Mouse (Mus musculus): ENCODE data around the gene Ptpn12. TPM values are rescaled to one million over a fixed set of nuclear protein-coding genes. Genes with fewer than 3 reads are reported as not detected.
"Not testable (repeated sequence)": the region's sequence is repeated elsewhere in the genome, so short reads cannot be mapped to it uniquely, and the experiment has no call there.

The Ptpn12 gene
- polyA plus RNA-seq, 1 experiment from 2014 or later, result 35.5 TPM

DNA sequence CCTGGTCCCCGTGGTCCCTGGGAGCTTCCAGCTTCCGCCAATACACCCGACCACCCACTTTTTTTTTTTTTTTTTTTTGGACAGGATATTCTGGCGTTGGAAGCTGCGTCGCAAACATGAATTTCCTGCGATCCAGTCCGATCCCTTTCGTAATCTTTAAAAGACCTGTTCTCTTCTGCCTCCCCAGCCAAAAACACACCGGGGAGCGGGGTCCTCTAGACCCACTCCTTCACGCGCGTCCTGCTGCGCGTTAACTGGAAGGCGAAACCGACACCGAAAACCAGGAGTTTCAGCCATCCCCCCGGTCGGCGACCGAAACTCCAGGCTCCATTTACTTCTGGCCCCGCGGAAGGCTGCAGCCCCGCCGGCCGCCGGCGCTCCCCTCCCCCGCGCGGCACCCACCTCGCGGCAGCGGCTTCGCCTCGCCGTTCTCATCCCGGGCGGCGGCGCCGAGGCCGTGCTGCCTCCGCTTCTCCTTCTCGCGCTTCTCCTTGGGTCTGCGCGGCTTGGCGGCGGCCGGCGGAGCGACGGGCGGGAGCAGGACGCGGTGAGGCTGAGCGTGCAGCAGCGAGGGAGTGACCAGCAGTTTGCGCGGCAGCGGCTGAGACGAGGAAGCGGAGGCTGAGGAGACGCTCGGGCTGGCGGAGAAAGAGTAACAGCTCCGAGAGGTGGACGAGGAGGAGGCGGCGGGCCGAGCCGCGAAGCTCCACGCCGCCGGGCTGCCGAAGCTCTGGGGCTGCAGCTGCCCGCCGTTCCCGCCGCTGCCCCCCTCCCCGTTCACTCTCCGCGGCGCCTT, 104.7 kb downstream of the Ptpn12 start:
- DNase-seq (ENCODE audit: low spot score) (peak; percentile 60), ATAC-seq (peak; percentile 78)
- Histone ChIP-seq H3K4me2 (ENCODE audit: low read length) (peak overlapping the region; percentile 71), H3K4me3 (ENCODE audit: low read depth, low read length) (peak overlapping the region; percentile 96), H3K9me3 (replicated peaks; ENCODE audit: control insufficient read depth, low read length) (no peaks in the 10 kb centered on the region), H3K27ac (ENCODE audit: low read depth, low read length) (peak overlapping the region; percentile 99), H3K4me1 (ENCODE audit: control insufficient read depth, insufficient read depth, low read length) (peaks cover 14% of the 10 kb centered on the region), H3K36me3 (ENCODE audit: control insufficient read depth, insufficient read depth, low read length) (no peaks in the 10 kb centered on the region), H3K9ac (ENCODE audit: low read length) (peak overlapping the region; percentile 94), H3K27me3 (replicated peaks; ENCODE audit: control insufficient read depth, insufficient read depth, low read length) (no peaks in the 10 kb centered on the region)
- WGBS, result under 1% methylated on average over 71 of the region's 88 CpGs

DNA sequence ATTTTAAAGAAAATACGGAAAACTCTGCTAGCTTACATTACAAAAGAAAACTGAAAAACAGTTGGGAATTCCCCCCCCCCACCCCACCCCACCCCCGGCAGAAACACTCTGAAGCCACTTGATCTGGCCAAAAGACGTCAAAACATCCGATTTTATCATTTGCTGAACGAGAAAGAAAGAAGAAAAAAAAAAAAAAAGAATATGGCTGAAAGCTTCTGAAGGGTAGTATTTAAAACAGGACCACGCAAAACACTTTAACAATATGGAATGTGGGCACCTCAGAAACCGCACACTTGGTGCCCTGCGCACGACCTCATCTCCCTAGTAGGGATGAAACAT, 105.2 kb downstream of the Ptpn12 start:
- no peaks in the 10 kb centered on the region for H3K9me3 ChIP-seq (replicated peaks; ENCODE audit: control insufficient read depth, low read length)
- no peaks in the 10 kb centered on the region for H3K27me3 ChIP-seq (replicated peaks; ENCODE audit: control insufficient read depth, insufficient read depth, low read length)
- under 1% methylated on average over 9 of the region's 9 CpGs for WGBS
- H3K4me3 ChIP-seq (ENCODE audit: low read depth, low read length), result peak overlapping the region; percentile 96
- DNase-seq (ENCODE audit: low spot score), result no peak
- peaks cover 14% of the 10 kb centered on the region for H3K4me1 ChIP-seq (ENCODE audit: control insufficient read depth, insufficient read depth, low read length)
- ATAC-seq, result no peak
- H3K4me2 ChIP-seq (ENCODE audit: low read length), result peak overlapping the region; percentile 71
- peak overlapping the region; percentile 99; the same call in 1 of the 2 replicates for H3K27ac ChIP-seq (ENCODE audit: low read depth, low read length)
- peak overlapping the region; percentile 94 for H3K9ac ChIP-seq (ENCODE audit: low read length)
- H3K36me3 ChIP-seq (ENCODE audit: control insufficient read depth, insufficient read depth, low read length), result no peaks in the 10 kb centered on the region

DNA sequence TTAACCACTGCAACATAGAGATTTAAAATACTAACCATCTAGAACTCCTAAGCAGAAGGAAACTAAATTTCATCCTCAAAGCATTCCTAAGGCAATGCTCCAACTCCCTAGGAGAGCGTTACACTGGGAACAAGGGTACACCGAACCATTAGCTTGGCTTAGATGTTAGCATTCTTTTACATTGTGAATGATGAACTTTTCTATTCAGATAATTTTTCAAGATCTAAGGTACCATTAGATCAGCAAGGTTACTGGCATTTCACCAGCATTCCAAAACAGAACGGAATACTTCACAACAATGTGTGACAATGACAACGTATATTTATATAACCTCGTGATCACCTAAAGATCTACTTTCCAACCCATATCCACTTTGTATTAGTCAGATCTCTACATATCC, 105.6 kb downstream of the Ptpn12 start:
- H3K4me2 ChIP-seq (ENCODE audit: low read length), result peak overlapping the region; percentile 71

DNA sequence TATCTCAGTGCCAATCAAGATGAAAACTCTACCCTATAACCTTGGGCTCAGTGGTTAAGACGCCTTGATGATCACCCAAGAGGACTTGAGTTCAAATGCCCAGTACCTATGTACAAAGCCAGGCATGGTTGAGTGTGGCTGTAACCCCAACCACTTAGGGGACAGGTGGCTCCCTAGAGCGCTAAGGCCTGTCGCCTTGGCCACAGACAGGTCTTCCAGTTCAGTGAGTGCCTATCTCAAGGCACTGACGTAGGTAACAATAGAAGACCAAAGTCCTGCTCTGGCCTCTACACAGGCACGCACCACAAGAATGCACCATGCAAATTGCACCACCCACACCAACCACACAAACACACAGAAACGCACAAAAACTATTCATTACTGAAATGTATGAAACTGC, 108.8 kb downstream of the Ptpn12 start:
- H3K9ac ChIP-seq (ENCODE audit: low read length), result no peak overlapping the region
- no peaks in the 10 kb centered on the region for H3K27me3 ChIP-seq (replicated peaks; ENCODE audit: control insufficient read depth, insufficient read depth, low read length)
- ATAC-seq, result no peak
- H3K27ac ChIP-seq (ENCODE audit: low read depth, low read length), result no peak overlapping the region
- DNase-seq (ENCODE audit: low spot score), result no peak
- no peak overlapping the region for H3K4me3 ChIP-seq (ENCODE audit: low read depth, low read length)
- no peak overlapping the region for H3K4me2 ChIP-seq (ENCODE audit: low read length)
- no peaks in the 10 kb centered on the region for H3K36me3 ChIP-seq (ENCODE audit: control insufficient read depth, insufficient read depth, low read length)
- peaks cover 10% of the 10 kb centered on the region for H3K4me1 ChIP-seq (ENCODE audit: control insufficient read depth, insufficient read depth, low read length)
- H3K9me3 ChIP-seq (replicated peaks; ENCODE audit: control insufficient read depth, low read length), result no peaks in the 10 kb centered on the region
- 85% methylated on average over 6 of the region's 6 CpGs for WGBS

More for the DNA sequence above, 105.6 kb downstream of the Ptpn12 start:
- H3K9me3 ChIP-seq (replicated peaks; ENCODE audit: control insufficient read depth, low read length), result no peaks in the 10 kb centered on the region
- no peak for ATAC-seq
- H3K4me1 ChIP-seq (ENCODE audit: control insufficient read depth, insufficient read depth, low read length), result peaks cover 14% of the 10 kb centered on the region
- WGBS, result 6% methylated on average over 5 of the region's 5 CpGs
- H3K27ac ChIP-seq (ENCODE audit: low read depth, low read length), result no peak overlapping the region
- peak; percentile 12 for DNase-seq (ENCODE audit: low spot score)
- no peaks in the 10 kb centered on the region for H3K27me3 ChIP-seq (replicated peaks; ENCODE audit: control insufficient read depth, insufficient read depth, low read length)
- no peaks in the 10 kb centered on the region for H3K36me3 ChIP-seq (ENCODE audit: control insufficient read depth, insufficient read depth, low read length)
- peak overlapping the region; percentile 94 for H3K9ac ChIP-seq (ENCODE audit: low read length)
- peak overlapping the region; percentile 96 for H3K4me3 ChIP-seq (ENCODE audit: low read depth, low read length)

DNA sequence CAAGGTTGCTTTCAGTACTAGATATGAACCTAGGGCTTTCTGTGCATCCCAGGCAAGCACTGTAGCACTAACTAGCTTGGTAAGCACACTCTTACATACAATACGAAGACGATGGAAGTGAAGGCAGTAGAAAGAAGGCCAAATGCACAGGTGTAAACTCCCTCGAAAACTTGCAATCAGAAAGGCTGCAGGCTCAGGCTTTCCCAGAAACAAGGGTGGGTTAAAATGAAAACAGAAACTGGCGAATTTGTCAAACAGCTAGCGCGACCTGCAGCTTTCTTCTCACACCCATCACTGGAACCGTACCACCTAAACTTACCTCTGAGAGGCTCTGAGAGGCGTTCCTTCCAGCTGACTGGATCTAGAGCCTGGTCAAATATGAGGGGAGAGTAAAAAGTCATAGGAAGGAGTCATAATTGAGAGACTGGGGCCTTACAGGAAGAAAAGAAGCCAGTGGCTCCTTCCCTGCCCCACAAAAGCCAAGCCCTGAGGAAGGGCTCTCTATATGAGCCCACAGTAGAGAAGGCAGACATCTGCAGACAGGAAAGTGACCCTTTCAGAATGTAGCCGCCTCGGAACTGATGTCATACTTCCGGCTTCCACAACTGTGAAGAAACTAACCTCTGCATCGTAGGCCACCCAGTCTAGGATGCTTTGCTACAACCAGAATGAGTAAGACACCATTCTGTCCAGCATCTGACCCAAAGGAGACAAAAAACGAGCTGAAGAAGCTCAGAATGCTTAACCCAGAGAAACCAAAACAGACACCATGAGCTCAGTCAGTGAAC, 110.6 kb downstream of the Ptpn12 start:
- no peaks in the 10 kb centered on the region for H3K27me3 ChIP-seq (replicated peaks; ENCODE audit: control insufficient read depth, insufficient read depth, low read length)
- H3K4me2 ChIP-seq (ENCODE audit: low read length), result no peak overlapping the region
- H3K27ac ChIP-seq (ENCODE audit: low read depth, low read length), result no peak overlapping the region
- DNase-seq (ENCODE audit: low spot score) (no peak), ATAC-seq (no peak)
- 78% methylated on average over 13 of the region's 13 CpGs for WGBS
- H3K36me3 ChIP-seq (ENCODE audit: control insufficient read depth, insufficient read depth, low read length), result no peaks in the 10 kb centered on the region
- peaks cover 10% of the 10 kb centered on the region for H3K4me1 ChIP-seq (ENCODE audit: control insufficient read depth, insufficient read depth, low read length)
- H3K9ac ChIP-seq (ENCODE audit: low read length), result no peak overlapping the region
- no peak overlapping the region for H3K4me3 ChIP-seq (ENCODE audit: low read depth, low read length)
- H3K9me3 ChIP-seq (replicated peaks; ENCODE audit: control insufficient read depth, low read length), result no peaks in the 10 kb centered on the region

DNA sequence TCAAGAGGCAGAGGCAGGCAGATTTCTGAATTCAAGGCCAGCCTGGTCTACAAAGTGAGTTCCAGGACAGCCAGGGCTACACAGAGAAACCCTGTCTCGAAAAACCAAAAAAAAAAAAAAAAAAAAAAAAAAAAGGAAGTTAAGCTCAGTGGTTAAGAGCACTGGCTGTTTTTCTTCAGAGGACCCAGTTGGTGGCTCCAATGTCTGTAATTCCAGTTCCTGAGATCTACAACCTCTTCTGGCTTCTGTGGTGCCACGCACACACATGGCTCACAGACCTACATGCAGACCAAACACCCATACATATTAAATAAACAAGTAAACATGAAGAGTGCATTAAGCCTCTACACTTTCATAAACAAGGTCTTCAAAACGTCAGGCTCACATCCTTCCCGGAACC, 111.9 kb downstream of the Ptpn12 start:
- H3K27ac ChIP-seq (ENCODE audit: low read depth, low read length); H3K9ac ChIP-seq (ENCODE audit: low read length); H3K9me3 ChIP-seq (replicated peaks; ENCODE audit: control insufficient read depth, low read length); H3K36me3 ChIP-seq (ENCODE audit: control insufficient read depth, insufficient read depth, low read length); H3K4me2 ChIP-seq (ENCODE audit: low read length); H3K27me3 ChIP-seq (replicated peaks; ENCODE audit: control insufficient read depth, insufficient read depth, low read length); ATAC-seq; DNase-seq (ENCODE audit: low spot score); H3K4me1 ChIP-seq (ENCODE audit: control insufficient read depth, insufficient read depth, low read length); H3K4me3 ChIP-seq (ENCODE audit: low read depth, low read length): not testable (repeated sequence)
- 88% methylated on average over 4 of the region's 4 CpGs for WGBS

DNA sequence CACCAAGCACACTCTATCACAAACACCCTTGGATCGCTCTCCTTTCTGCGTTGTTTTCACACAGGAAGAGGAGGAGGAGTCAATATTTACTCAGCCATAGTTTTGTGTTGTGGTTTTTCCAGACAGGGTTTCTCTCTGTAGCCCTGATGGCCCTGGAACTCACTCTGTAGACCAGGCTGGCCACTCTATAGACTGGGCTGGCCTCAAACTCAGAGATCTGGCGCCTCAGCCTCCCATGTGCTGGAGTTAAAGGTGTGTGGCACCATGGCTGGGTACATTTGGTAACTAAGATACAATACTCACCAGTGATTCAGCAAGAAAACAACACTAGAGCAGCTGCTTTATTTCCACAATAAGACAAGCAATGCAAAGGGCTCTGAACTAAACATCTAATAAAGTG, 113.2 kb downstream of the Ptpn12 start:
- Histone ChIP-seq H3K9ac (ENCODE audit: low read length) (no peak overlapping the region), H3K27me3 (replicated peaks; ENCODE audit: control insufficient read depth, insufficient read depth, low read length) (no peaks in the 10 kb centered on the region), H3K4me3 (ENCODE audit: low read depth, low read length) (no peak overlapping the region), H3K36me3 (ENCODE audit: control insufficient read depth, insufficient read depth, low read length) (no peaks in the 10 kb centered on the region), H3K9me3 (replicated peaks; ENCODE audit: control insufficient read depth, low read length) (no peaks in the 10 kb centered on the region), H3K27ac (ENCODE audit: low read depth, low read length) (no peak overlapping the region), H3K4me2 (ENCODE audit: low read length) (no peak overlapping the region), H3K4me1 (ENCODE audit: control insufficient read depth, insufficient read depth, low read length) (no peaks in the 10 kb centered on the region)
- DNase-seq (ENCODE audit: low spot score), result no peak
- no peak for ATAC-seq
- 86% methylated on average over 3 of the region's 3 CpGs for WGBS

DNA sequence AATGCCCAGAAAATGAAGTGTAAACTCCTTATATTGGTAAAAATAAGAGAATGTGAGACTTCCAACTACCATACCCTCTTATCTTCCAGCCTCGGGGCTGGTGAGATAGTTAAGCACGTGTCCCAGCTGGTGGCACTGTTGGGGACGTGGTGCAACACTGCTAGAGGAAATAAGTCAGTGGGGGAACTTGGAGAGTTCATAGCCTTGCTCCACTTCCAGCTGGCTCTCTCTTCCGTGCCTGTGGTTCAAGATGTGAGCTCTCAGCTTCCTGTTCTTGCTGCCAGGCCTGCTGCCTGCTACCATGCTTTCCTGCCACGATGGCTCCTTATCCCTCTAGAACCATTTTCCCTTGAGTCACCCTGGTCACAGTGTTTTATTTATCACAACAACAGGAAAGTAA, 114.5 kb downstream of the Ptpn12 start:
- H3K9ac ChIP-seq (ENCODE audit: low read length), result no peak overlapping the region
- H3K4me2 ChIP-seq (ENCODE audit: low read length), result no peak overlapping the region
- 71% methylated on average over 5 of the region's 5 CpGs for WGBS
- H3K4me1 ChIP-seq (ENCODE audit: control insufficient read depth, insufficient read depth, low read length), result no peaks in the 10 kb centered on the region
- H3K27ac ChIP-seq (ENCODE audit: low read depth, low read length), result no peak overlapping the region
- no peaks in the 10 kb centered on the region for H3K27me3 ChIP-seq (replicated peaks; ENCODE audit: control insufficient read depth, insufficient read depth, low read length)
- DNase-seq (ENCODE audit: low spot score), result no peak
- ATAC-seq, result no peak; the same call in 1 of the 2 replicates
- H3K36me3 ChIP-seq (ENCODE audit: control insufficient read depth, insufficient read depth, low read length), result no peaks in the 10 kb centered on the region
- no peak overlapping the region for H3K4me3 ChIP-seq (ENCODE audit: low read depth, low read length)
- no peaks in the 10 kb centered on the region for H3K9me3 ChIP-seq (replicated peaks; ENCODE audit: control insufficient read depth, low read length)

DNA sequence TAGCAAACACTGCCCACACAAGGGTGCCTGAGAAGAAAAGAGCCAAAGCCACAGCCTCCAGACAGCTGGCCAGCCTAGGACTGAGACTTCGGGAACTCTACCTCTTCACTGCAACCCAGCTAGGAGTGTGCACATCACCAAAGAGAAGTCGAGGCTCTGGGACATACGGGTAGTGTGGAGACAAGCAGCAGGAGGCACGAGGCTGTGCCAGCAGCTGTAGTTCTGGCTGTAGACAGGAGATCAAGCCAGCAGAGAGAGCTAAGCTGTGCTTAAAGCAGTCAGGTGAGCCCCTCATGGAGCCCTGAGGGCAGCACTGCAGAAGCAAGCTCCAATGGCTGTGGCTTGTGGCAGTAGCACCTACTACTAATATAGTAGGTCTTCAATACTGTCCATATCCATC, 115.0 kb downstream of the Ptpn12 start:
- no peak overlapping the region for H3K4me3 ChIP-seq (ENCODE audit: low read depth, low read length)
- ATAC-seq, result no peak; the same call in 1 of the 2 replicates
- H3K9me3 ChIP-seq (replicated peaks; ENCODE audit: control insufficient read depth, low read length), result no peaks in the 10 kb centered on the region
- H3K4me2 ChIP-seq (ENCODE audit: low read length), result no peak overlapping the region
- no peaks in the 10 kb centered on the region for H3K27me3 ChIP-seq (replicated peaks; ENCODE audit: control insufficient read depth, insufficient read depth, low read length)
- 81% methylated on average over 4 of the region's 4 CpGs for whole genome bisulfite sequencing
- H3K9ac ChIP-seq (ENCODE audit: low read length), result no peak overlapping the region
- no peaks in the 10 kb centered on the region for H3K4me1 ChIP-seq (ENCODE audit: control insufficient read depth, insufficient read depth, low read length)
- DNase-seq (ENCODE audit: low spot score), result no peak
- H3K27ac ChIP-seq (ENCODE audit: low read depth, low read length), result no peak overlapping the region
- no peaks in the 10 kb centered on the region for H3K36me3 ChIP-seq (ENCODE audit: control insufficient read depth, insufficient read depth, low read length)
